Mouse (Mus musculus) layer of hippocampus, adult 2 months (tissue): ENCODE measurements at regions not wholly inside any gene's neighbourhood (a gene's known extent, or its start where the extent isn't known, plus 50 kb on each side); places are given as distances from the start of the nearest gene placed in this dataset.

Experiments
- DNase-seq, 2 experiments: peaks; one replicate each; pipeline ENCODE4 v3.0.0; 2022; ENCODE audit warnings: low spot score in 2 of 2
- H3K27ac ChIP-seq: fragments of 200-600 bp; 2 replicates; pipeline ENCODE4 v1.8.1; 2022
- H3K4me3 ChIP-seq: fragments of 200-600 bp; 2 replicates; pipeline ENCODE4 v1.8.1; 2022; ENCODE audit warnings: mild to moderate bottlenecking
- CTCF ChIP-seq: fragments of 200-600 bp; conservative IDR thresholded peaks from 2 replicates; pipeline ENCODE4 v1.8.1; 2022; ENCODE audit warnings: antibody characterized with exemption, mild to moderate bottlenecking, moderate library complexity

DNA sequence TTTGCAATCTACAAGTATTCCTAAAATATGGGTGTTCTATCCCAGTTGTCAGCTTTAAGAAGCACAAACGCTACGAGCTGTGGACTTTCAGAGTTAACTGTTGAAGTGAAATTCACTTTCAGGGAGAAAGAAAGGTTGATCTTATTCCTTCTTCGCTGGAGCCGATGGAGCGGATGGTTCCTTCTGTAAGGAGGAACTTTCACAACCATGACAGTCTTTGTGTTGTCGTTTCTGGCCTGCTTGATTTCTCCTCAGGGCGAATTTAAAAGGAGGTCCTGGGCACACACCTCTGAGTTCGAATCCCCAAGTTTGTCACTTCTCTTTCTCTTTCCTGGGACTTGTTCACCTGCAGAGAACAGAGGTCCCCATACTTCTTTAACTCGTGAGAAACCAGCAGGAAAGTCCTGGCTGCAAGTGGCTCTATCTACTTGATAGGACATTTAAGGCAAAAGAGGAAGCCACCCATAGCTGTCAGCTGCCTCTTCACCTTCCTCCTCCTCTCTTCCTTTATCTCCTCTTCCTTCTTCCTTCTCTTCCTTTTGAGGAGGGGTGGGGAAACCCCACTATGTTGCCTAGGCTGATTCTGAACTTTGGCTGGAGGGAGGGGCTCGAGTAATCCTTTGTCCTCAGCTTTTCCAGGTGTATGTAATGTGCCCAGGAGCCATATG, 265.9 kb upstream of the Klf3 start:
- no peak for TF ChIP-seq CTCF
- Histone ChIP-seq H3K27ac (peak overlapping the region; percentile 2; the same call in 1 of the 2 replicates), H3K4me3 (no peak overlapping the region)
- DNase-seq: no peak

DNA sequence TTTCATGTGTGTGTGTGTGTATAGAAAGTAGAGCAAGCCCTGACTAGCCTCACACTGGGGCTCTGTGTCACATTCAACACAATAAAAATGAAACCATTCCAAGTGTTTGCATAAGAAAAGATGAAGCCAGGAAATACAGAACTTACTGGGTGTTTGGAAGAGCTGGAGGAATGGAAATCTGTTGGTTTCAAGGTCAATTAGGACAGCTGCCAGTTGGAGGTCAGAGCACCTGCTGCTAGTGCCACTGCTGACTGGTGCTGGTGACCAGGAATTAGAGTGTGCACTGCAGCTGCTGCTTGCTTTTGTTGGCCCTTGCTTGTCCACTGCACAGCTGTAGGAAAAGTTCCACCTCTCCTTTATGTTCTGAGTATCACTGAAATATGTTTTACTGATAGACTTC, 261.4 kb upstream of the Klf3 start:
- DNase-seq: no peak
- TF ChIP-seq CTCF: no peak
- Histone ChIP-seq H3K4me3 (no peak overlapping the region), H3K27ac (no peak overlapping the region)

DNA sequence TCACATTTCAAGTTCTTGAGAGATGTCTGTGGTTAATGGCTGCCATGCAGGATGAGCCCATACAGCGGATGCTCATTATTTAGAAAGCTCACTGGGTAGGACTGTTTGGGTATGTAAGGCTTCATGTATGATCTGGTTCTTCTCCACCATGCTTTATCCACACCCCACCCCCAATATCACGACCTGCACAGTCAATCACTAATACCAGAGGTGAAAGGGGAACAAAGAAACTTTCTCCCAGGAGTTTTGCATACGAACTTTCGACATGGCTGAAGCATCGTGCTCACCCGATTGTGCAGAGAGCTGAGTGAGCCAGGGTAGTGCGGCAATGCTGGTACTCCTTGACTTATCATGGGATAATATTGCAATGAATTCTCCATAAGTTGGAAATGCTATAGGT, 247.3 kb upstream of the Klf3 start:
- no peak for TF ChIP-seq CTCF
- no peak overlapping the region for H3K4me3 ChIP-seq
- no peak overlapping the region for H3K27ac ChIP-seq
- no peak for DNase-seq

DNA sequence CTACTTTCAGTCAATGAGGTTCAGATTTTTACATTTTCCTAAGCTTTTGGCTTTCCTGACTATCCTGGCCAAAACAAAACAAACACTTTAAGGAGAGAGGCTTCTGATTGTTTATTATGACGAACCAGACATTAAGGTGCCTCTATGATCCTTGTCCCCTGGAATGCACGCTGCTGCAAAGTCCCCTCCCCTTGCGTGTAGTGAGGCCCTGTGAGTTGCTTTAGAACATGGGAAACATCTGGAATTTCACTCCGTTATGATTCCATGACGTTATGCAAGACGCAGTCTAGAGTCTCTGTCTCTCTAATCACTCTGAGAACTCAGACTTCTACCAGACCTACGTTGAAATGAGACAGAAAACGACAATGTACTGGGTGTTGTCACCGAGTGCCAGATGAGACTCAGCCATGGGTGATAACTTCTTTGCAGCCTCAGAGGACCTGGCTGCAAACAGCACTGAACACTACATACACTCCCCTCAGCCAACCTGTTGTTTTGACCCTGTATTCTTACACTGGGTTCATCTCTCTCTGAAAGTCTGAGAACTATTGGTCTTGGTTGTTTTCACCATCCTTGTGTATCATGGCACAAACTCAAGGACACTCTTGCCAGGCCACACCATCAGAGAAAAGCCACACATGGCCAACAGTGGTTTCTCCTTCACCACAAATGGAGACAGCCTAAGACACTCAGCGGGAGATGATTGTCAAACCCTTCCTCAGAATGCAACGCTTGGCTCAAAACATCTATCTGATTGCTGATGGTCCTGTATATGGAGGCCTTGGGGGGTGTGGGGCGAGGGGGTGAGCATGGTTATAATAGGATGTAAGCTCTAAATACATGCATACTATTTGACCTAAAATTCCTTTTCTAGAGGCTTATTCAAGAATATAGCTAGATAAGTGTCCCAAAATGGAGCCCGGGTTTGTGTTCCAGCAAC, 236.5 kb upstream of the Klf3 start:
- no peak for DNase-seq
- H3K4me3 ChIP-seq: no peak overlapping the region
- TF ChIP-seq CTCF: no peak
- no peak overlapping the region for H3K27ac ChIP-seq

DNA sequence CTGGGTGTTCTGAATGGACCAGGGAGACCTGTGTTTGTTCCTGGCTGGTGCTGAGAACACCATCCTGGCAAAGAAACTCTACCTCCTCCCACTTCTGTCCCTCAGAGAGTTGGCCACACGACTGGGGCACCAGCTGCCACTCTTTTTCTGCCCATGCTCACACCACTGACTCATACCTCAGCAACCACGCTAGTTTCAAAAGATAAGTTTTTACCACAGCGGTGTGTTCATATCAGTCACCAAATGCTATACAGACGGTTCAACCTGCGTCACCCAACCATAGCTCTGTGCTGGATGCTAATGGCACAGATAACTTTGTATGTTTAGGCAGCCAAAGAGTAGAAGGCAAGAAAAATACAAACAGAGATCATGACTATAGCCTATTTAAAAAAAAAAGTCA, 235.4 kb upstream of the Klf3 start:
- no peak for DNase-seq
- TF ChIP-seq CTCF: no peak
- no peak overlapping the region for H3K4me3 ChIP-seq
- H3K27ac ChIP-seq: no peak overlapping the region

DNA sequence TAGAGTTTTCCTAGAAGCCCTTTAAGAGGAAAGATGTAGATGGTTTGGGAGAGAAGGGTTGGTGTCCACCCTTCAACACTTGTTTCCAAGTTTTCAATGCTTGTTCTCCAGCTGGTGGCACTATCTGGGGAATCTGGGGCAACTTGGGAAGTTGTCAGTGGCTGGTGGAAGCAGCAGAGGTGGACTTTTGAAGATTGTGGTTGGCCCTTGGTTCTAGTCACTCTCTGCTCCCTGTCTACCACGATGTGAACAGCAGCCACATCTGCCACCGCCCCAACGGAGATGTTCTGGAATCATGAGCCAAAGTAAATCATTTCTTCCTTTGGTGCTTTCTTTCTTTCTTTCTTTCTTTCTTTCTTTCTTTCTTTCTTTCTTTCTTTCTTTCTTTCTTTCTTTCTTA, 234.9 kb upstream of the Klf3 start:
- H3K4me3 ChIP-seq: no peak overlapping the region
- DNase-seq: no peak
- no peak overlapping the region for H3K27ac ChIP-seq
- no peak for TF ChIP-seq CTCF

DNA sequence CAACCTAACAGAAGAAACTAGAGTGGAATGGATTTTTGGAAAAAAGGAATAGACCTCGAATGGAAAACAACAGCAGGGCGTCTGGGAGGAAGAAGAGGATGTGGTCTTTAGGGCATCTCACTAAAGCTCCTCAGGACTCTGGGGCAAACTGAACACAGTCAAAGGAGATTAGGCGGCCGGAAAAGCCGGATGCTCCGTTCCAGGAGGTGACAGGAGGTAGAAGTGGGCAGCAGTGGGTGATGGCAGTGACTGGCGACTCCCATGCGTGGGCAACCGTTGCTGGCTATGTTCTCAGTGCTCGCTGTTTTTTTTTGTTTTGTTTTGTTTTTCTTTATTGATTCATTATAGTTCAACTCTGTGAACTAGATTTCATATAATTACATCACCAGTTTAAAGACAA, 228.8 kb upstream of the Klf3 start:
- no peak overlapping the region for H3K4me3 ChIP-seq
- no peak overlapping the region for H3K27ac ChIP-seq
- TF ChIP-seq CTCF: no peak
- no peak for DNase-seq

DNA sequence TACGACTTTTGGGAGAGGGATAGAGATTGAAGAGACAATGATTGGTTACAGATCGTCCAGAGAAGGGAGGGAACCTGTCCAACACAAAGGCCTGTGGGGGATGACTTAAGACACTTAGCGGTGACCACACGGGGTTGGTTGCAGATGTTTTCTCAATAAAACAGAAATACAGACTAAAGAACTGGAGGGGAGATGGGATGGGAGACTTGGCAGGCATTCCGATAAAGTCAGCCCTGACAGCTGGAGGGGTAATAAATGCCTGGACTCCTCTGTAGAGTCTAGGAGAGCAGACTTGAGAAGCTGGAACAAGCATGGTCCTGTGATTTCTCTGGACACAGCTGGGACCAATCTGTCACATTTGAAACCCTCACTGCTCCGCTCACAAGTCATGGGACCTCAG, 227.3 kb upstream of the Klf3 start:
- Histone ChIP-seq H3K27ac (no peak overlapping the region), H3K4me3 (no peak overlapping the region)
- TF ChIP-seq CTCF: no peak
- no peak for DNase-seq

DNA sequence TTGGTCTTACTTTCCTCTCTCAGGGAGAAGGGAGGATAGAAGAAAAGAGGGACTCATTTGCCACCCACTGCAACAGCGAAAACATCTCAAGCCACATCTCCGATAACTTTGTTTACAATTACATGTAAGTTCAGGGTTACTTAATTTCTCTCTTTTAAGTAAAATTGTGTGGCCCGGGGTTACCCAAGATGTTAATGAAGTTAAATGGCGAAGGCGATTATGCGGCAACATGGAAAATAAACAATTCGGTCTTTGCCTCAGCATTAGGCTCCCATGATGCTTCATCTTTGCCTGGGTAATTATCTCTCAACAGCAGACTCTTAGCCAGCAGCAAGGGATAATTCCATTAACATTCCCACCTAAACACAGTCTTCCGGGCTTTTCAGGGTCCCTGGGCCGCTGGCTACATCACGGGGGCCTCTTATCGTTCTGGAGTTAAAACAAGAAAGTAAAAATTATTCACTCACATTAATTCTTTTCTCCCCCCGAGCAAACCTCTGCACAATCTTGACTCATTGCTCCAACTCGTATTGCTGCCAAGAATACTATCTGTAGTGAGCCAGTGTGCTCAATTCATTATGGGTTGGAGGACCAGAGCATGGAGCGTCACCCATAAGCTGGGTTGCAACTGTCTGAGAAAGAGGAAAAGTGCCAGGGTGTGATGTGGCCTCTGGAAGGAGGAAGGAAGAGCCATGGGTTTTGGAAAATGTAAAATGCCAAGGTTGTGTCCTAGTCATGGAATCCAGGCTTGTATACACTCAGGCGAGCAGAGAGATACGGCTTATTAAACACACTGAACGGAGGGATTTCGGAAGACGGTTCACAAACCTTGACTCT, 226.5 kb upstream of the Klf3 start:
- Histone ChIP-seq H3K27ac (no peak overlapping the region), H3K4me3 (no peak overlapping the region)
- no peak for DNase-seq
- TF ChIP-seq CTCF: no peak

DNA sequence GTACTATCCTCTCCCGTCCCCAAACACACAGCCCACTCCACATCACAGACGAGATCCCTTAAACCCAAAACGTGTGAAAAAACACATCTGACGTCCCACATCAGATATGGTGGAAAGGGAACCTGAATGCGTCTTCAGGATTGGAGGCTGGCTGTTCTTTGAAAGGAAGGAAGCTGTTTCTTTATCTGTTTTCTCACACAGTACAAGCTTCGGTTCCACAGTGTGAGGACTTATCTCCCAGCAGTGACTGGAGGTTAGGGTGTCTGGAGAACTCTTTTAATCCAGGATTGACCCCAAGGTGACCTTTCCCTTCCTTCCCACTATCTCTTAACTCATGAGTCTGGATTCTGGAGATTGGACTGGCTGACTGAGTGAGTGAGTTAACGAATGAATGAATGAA, 225.8 kb upstream of the Klf3 start:
- no peak overlapping the region for H3K4me3 ChIP-seq
- no peak for DNase-seq
- TF ChIP-seq CTCF: no peak
- no peak overlapping the region for H3K27ac ChIP-seq

DNA sequence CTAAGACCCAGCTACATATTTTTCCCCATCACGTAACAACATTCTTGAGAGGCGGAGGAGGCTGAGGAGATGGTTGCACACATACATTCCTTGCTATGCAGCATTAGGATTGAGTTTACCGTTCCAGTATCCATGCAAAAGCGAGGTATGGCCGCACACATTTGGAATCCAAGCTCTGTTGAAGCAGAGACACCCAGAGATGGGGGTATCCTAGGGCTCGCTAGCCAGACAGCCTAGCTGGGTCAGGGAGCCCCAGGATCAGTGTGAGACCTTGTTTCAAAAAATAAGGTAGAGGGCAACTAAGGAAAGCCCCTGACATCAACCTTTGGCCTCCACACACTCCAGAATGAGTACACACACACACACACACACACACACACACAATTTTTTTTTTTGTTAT, 224.7 kb upstream of the Klf3 start:
- Histone ChIP-seq H3K27ac (no peak overlapping the region), H3K4me3 (no peak overlapping the region)
- no peak for DNase-seq
- TF ChIP-seq CTCF: no peak

DNA sequence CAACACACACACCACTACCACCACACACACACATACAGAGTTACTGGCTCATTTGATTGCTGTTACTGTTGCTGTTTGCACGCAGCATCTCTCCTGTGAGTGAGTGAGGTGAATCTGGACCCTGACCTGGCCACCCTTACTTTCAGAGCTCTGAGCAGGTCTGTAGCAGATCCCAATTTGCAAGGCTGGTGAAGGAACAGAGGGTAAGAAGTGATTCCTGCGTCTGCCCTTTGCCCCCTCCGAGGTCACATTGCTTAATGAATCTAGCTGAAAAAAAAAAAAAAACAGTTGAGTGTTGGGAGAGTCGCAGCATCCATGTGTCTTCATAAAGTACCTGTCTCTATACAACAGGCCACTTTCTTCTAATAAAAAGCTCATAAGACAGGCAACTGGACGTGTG, 224.1 kb upstream of the Klf3 start:
- Histone ChIP-seq H3K27ac (no peak overlapping the region; the same call in 1 of the 2 replicates), H3K4me3 (no peak overlapping the region)
- TF ChIP-seq CTCF: no peak
- no peak for DNase-seq
